Mouse (Mus musculus) brain, embryonic 14.5 days (tissue): ENCODE data around the gene Camk2n1.

Source experiments
- CTCF ChIP-seq: fragments of 200-500 bp; IDR thresholded peaks from 2 replicates; pipeline ENCODE4 v1.5.1; 2012; ENCODE audit warnings: inconsistent platforms, mild to moderate bottlenecking, moderate library complexity, borderline replicate concordance; ENCODE audit not compliant: insufficient read depth, insufficient read length; ENCODE audit errors: extremely low read depth
- POLR2A ChIP-seq: fragments of 200-500 bp; IDR thresholded peaks from 2 replicates; pipeline ENCODE4 v1.6.1; 2012; ENCODE audit warnings: mild to moderate bottlenecking, inconsistent platforms, borderline replicate concordance; ENCODE audit not compliant: poor library complexity, insufficient read depth, insufficient read length, severe bottlenecking; ENCODE audit errors: extremely low read depth

GRCm38 (mm10) chr4:138501048-138501447 is 46.9 kb downstream of the Camk2n1 start:
- TF ChIP-seq CTCF = no peak
- TF ChIP-seq POLR2A = no peak
